ENCODE assay signal across 8 mouse cellular contexts in genomic region chr2:33640978-33641858, GRCm38 (mm10). TPM values are rescaled to one million over a fixed set of nuclear protein-coding genes. Genes with fewer than 3 reads are reported as not detected.
A peak's percentile ranks its signal among the peaks of the same experiment; 100 is the strongest.
DNase-seq lines count a peak whose midpoint lies in the region; TF ChIP-seq lines count a peak whose summit lies in the region.

No protein-coding gene starts in this region.

- H3K27ac ChIP-seq in kidney, adult 2 months (ENCODE audit: insufficient read depth, low read depth, low read length), result no peak overlapping the region
- no peak overlapping the region for H3K27ac ChIP-seq in left cerebral cortex, adult 2 months

- H3K36me3 ChIP-seq in kidney, adult 2 months (ENCODE audit: control insufficient read depth, insufficient read depth, low read length), result no peaks in the 10 kb centered on the region

- DNase-seq in thymus, postnatal 25 days, result peak; percentile 38
- DNase-seq in thymus, adult 18-20 months, result no peak
- DNase-seq in gastrocnemius, postnatal 36 days, result peak; percentile 35 to 51
- peak; percentile 39 for DNase-seq in kidney, adult 2 months
- peak; percentile 37 for DNase-seq in lung, postnatal 10 days
- DNase-seq in testis, postnatal 14 days (ENCODE audit: low spot score), result peak; percentile 70
- no peak for DNase-seq in cerebellum, adult 8-10 months
- DNase-seq in left cerebral cortex, adult 2 months (ENCODE audit: extremely low spot score in 1 of 2, low spot score in 2 of 2), result no peak

- intact Hi-C loops in gastrocnemius, postnatal 36 days (cut with DNase I), result no loop called here
- intact Hi-C loops in left cerebral cortex, adult 2 months (cut with DNase I), result loop anchor here (5.0 kb wide), 1 partner anchor 74 kb away; no protein-coding TSS in a partner anchor

- TF ChIP-seq POLR2A in kidney, adult 2 months (IDR thresholded peaks at IDR 0.05; ENCODE audit: low read depth, low read length), result no peak

- peak overlapping the region; percentile 30; the same call in 1 of the 2 replicates for H3K4me3 ChIP-seq in kidney, adult 2 months (ENCODE audit: insufficient read depth, low read depth, low read length)
- H3K4me3 ChIP-seq in left cerebral cortex, adult 2 months, result no peak overlapping the region

- WGBS in kidney, adult 2 months, result 3% methylated on average over 55 of the region's 56 CpGs

- no peak for TF ChIP-seq CTCF in kidney, adult 2 months (conservative IDR thresholded peaks at IDR 0.05; ENCODE audit: insufficient read depth, insufficient read length, low read depth, low read length)
- no peak for TF ChIP-seq CTCF in left cerebral cortex, adult 2 months (IDR thresholded peaks at IDR 0.05)

- no peaks in the 10 kb centered on the region for H3K4me1 ChIP-seq in kidney, adult 2 months (ENCODE audit: control insufficient read depth, insufficient read depth, low read length)

- peaks cover 14% of the 10 kb centered on the region for H3K27me3 ChIP-seq in kidney, adult 2 months (replicated peaks; ENCODE audit: control insufficient read depth, insufficient read depth, low read length)

RNA-seq across cellular contexts. Expression of gene Lmx1b, which starts 0.9 kb away (rescaled TPM):
- total RNA-seq in gastrocnemius, postnatal 36 days (2021), result under 1 TPM; 0.13 to 0.25 TPM
- polyA plus RNA-seq in kidney, adult 2 months (2012; rRNA removed), result 2.9 and 3.7 TPM in 2 replicates
- total RNA-seq in left cerebral cortex, adult 2 months (2021), result under 1 TPM in 1 of 2 experiments, not detected in 1; 0.07 TPM

Comparison
In these comparisons a context has a peak if more than half of its experiments do, and no peak if none do; other contexts are left out.
1. DNase-seq: peak in thymus, postnatal 25 days (single experiment), gastrocnemius, postnatal 36 days (2 of 2), kidney, adult 2 months (single experiment), lung, postnatal 10 days (single experiment) and testis, postnatal 14 days (single experiment); none in thymus, adult 18-20 months (0 of 2), cerebellum, adult 8-10 months (single experiment) and left cerebral cortex, adult 2 months (0 of 2).